Mouse (Mus musculus) bone marrow, adult 2 months (tissue): Measurements from ENCODE around the gene Fbxw11. TPM values are rescaled to one million over a fixed set of nuclear protein-coding genes. Genes with fewer than 3 reads are reported as not detected.

Source experiments
- H3K27ac ChIP-seq: fragments of 200-500 bp; 2 replicates; pipeline ENCODE4 v1.5.1; 2012; ENCODE audit warnings: low read depth, mild to moderate bottlenecking, control low read depth, inconsistent platforms, low read length; ENCODE audit not compliant: control insufficient read depth, poor library complexity, insufficient read depth
- H3K4me1 ChIP-seq: fragments of 200-500 bp; 2 replicates; pipeline ENCODE4 v1.6.1; 2011; ENCODE audit warnings: low read length; ENCODE audit not compliant: control insufficient read depth, insufficient read depth
- H3K4me3 ChIP-seq: fragments of 200-500 bp; replicated peaks from 2 replicates; pipeline ENCODE3; 2011; ENCODE audit warnings: mild to moderate bottlenecking, low read depth, low read length, control low read depth; ENCODE audit not compliant: control insufficient read depth
- CTCF ChIP-seq: fragments of 200-500 bp; IDR thresholded peaks from 2 replicates; pipeline ENCODE4 v1.5.1; 2011; ENCODE audit warnings: low read length, control low read depth; ENCODE audit not compliant: control insufficient read depth, insufficient read depth
- POLR2A ChIP-seq: fragments of 200-500 bp; IDR thresholded peaks from 2 replicates; pipeline ENCODE4 v1.6.1; 2011; ENCODE audit warnings: low read depth, mild to moderate bottlenecking, control low read depth, low read length, borderline replicate concordance; ENCODE audit not compliant: control insufficient read depth
- WGBS: fragments of 180-500 bp; shearing (Covaris S2); methylation state at CpG from one replicate; pipeline ENCODE4 v1.1.7; 2018; 5-methylcytosine and 5-hydroxymethylcytosine counted together
- polyA plus RNA-seq: library from polyadenylated mRNA; stranded (reverse); fragments of >200 nt; gene quantifications from 2 replicates; pipeline ENCODE4 v1.2.4, GENCODE M21; 2011; ENCODE audit warnings: low replicate concordance; ENCODE audit not compliant: missing spikeins, insufficient read depth, insufficient read length

Fbxw11 gene
- polyA plus RNA-seq, 1 experiment = 12.8 TPM

DNA sequence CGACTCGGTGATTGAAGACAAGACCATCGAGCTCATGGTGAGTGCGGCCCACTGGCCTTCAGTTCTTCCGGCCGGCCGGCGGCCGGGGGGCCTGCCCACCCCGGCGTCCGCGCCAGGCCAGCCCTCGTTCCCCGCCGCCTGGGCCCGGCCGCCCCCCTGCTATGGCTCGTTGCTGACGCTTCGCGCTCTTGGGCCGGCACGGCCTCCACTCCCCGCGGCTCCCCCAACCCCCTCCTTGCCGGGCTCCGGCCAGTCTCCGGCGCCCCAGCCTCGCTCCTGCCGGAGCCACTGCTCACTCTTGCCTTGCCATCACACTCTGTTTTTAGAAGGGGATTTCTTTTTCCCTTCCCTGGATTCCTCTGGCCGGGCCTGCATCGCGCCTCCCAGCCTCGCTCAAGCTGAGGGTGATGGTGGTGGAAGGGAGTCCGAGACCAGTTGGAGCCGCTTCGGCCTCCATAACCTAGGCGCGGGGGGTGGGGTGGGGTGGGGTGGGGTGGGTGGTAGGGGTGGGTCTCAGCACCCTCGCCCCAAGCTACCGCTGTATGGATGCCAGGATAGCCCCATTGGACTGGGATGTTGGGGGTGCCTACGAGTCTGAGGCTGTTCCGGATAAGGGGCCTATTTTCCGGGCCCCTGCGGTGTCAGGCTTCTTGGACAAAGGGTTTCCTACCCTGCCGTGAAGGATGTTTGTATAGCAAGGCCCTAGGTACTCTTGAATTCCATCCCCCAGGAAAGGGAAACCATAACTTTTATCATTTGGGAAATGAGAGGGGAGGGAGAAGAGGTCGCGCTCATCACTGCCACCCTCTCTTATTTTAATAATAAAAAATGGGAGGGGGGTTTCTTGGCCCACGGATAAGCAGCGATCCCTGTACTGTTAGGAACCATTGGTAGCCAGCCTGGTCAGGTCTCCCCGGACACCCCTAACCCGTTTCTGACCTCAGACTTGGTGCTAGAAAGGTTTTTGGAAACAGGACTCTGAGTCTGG, 669 bp downstream of the Fbxw11 start:
- Histone ChIP-seq H3K27ac (peak overlapping the region; percentile 98), H3K4me1 (no peaks in the 10 kb centered on the region; the same call in 1 of the 2 replicates), H3K4me3 (peak overlapping the region; percentile 86)
- under 1% methylated on average over 54 of the region's 54 CpGs for WGBS
- no peak for TF ChIP-seq CTCF
- TF ChIP-seq POLR2A = no peak

DNA sequence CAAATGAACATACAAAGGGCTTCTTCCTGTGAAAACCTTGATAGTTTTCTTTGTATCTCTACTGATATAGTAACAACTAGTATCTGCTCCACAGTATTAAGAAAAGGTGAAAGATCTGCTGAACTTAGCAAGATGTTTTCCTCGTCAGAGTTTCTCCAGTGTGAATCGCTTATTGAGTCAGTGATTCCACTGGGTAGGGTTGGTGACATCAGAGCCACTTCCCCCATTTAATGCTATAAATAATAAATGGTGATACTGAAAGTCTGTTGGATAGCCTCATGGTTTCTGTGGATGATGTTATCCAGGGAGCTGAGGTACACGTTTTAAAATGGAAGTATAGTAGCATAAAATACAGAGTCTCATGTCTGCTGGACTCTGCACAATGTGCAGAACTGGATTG, 1.5 kb downstream of the Fbxw11 start:
- Histone ChIP-seq H3K27ac (no peak overlapping the region), H3K4me1 (no peaks in the 10 kb centered on the region; the same call in 1 of the 2 replicates), H3K4me3 (peak overlapping the region; percentile 86)
- TF ChIP-seq CTCF (no peak), POLR2A (no peak)
- under 1% methylated on average over 3 of the region's 3 CpGs for WGBS

DNA sequence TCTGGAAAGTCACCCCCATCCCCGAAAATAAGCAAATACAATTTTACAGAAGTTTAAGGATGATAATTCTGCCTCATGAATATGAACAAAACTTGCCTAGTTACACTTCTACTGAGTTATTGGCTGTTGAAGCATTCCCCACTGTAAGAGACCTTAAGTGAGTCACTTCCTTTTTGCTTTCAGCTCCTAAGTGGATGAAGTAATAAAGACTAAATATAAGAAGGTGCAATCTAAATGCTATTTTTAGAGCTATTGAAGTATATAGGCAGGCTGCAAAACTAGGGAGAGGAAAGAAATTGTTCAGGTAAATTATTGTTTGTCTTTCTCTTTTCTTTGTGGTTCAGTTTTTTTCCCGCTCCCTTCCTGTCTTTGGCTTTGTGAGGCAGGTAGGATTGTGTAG, 4.7 kb downstream of the Fbxw11 start:
- H3K4me3 ChIP-seq = no peak overlapping the region
- H3K4me1 ChIP-seq = peaks cover 3% of the 10 kb centered on the region; the same call in 1 of the 2 replicates
- no peak overlapping the region for H3K27ac ChIP-seq
- 41% methylated on average over 2 of the region's 2 CpGs for WGBS
- TF ChIP-seq POLR2A (no peak), CTCF (no peak)

DNA sequence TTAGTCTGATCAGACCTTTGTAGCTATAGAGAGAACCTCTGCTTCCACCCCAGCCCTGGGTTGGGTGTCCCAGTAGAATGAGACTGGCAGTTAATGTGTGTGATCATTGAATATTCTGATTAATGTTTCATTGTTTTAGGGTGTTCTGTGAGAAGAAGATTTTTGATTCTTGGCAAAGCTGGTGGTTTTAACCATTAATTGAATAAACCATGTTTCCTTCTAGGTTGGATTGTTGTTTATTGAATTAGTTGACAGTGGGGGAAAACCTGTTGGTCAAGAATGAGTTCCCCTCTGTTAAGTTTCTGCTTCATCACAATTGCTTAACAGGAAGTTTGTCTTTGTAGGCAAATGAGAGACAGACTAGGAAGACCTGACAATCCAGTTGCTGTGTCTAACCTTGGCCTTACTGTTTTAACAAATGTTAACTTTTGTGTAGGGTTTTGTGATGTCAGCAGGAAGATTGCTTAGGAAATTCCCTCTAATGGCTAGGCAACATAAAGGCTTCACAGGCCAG, 7.8 kb downstream of the Fbxw11 start:
- peaks cover 5% of the 10 kb centered on the region for H3K4me1 ChIP-seq
- H3K4me3 ChIP-seq = no peak overlapping the region
- TF ChIP-seq CTCF = no peak
- no peak for TF ChIP-seq POLR2A
- H3K27ac ChIP-seq = peak overlapping the region; percentile 15; the same call in 1 of the 2 replicates

DNA sequence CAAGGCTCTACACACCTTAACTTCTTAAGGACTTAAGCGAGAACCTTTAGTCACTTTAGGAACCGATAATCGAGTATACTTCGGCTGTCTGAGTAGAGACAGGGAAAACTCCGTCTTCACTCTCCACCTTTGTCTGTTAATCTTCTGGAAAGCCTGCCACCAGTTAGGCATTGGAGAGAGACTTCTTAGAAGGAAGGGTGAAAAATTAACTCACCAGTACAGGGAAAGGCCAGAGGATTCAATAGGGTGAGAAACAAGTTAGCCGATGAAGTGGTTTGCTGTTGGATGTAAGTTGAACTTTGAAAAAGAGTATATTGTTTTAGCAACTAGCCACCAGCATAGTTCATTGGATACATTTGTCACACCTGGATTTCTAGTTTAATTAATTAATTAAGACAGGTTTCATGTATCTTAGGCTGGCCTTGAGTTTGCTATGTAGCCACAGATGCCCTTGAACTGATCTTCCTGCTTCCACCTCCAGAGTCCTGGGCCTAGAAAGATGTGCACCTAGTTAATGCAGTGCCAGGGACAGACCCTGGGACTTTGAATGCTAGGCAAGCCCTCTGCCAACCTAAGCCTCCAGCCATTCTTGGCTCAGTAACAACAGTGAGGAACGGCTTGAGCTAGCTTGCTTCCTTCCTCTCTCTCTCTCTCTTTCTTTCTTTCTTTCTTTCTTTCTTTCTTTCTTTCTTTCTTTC, 8.5 kb downstream of the Fbxw11 start:
- no peak for TF ChIP-seq CTCF
- TF ChIP-seq POLR2A = no peak
- no peak overlapping the region for H3K4me3 ChIP-seq
- 80% methylated on average over 7 of the region's 7 CpGs for WGBS
- peak overlapping the region; percentile 15; the same call in 1 of the 2 replicates for H3K27ac ChIP-seq
- peaks cover 5% of the 10 kb centered on the region for H3K4me1 ChIP-seq

DNA sequence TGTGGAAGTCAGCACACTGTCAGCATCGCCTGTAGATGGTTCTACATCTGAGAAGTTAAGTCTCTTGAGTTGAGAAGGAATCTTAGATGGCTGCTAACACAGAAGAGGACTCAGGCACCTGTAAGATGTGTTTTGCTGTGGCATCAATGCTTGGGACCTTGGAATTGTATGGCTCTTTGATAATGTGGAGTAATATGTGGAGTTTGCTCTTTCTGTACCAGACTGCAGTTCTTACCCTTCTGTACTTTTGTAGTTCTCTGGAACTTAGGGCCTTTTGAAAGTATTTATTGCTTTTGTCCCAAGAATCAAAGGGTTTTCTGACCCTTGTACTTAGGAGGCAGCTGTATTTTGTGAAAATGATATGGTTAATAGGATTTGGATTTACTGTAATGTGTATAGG, 9.2 kb downstream of the Fbxw11 start:
- Histone ChIP-seq H3K4me3 (no peak overlapping the region), H3K27ac (no peak overlapping the region), H3K4me1 (peaks cover 5% of the 10 kb centered on the region)
- 71% methylated on average over 1 of the region's 1 CpGs for WGBS
- TF ChIP-seq CTCF = no peak

DNA sequence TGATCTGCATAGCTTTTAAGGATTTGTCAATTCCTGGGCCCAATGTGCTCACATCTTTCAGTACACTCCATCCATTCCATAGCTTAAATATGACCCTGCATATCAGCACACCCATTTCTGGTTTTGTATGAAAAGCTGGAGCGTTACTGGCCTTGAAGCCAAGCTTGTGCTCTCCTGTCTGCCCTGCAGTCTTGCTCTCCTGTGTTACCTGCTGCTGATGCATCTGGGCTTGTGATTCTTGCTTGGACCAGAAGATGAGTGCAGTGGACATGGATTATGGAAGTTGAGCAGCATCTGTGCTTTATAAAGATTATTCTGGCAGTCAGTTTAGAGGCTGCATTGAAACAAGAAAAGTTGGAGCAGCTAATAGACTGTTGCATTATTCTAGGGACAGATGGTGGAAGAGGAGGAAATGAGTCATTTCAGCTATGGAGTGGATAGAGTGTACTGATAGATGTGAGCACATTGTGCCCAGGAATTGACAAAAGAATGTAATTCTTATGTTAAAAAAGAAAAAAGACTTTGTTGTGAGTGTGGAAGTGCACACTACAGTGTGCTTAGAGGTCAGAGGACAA, 19.6 kb downstream of the Fbxw11 start:
- Histone ChIP-seq H3K27ac (no peak overlapping the region), H3K4me3 (no peak overlapping the region)
- TF ChIP-seq CTCF (no peak), POLR2A (no peak)

DNA sequence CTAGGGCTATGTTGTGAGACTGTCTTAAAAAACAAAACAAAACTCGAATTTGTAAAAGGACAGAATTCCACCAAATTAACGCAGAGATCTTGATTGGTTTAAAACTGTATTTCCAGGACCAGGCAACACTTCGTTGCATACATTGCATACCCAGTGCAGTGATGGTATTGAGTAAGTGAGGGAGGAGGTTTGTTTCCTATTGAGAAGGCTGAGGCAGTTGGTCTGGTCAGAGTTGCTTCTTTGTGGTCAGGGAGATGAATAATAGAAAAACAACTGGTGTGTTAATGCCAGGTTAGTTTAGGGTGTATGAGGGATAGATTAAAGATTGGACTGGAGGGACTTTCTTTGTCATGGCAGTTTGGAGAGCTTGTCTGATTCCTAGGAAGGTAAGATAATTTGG, 23.1 kb downstream of the Fbxw11 start:
- H3K4me3 ChIP-seq = no peak overlapping the region
- WGBS = 30% methylated on average over 3 of the region's 3 CpGs
- H3K27ac ChIP-seq = no peak overlapping the region
- H3K4me1 ChIP-seq = peaks cover 2% of the 10 kb centered on the region; the same call in 1 of the 2 replicates
- TF ChIP-seq POLR2A (no peak), CTCF (no peak)

More for the DNA sequence above, 19.6 kb downstream of the Fbxw11 start:
- H3K4me1 ChIP-seq = peaks cover 2% of the 10 kb centered on the region; the same call in 1 of the 2 replicates
- 73% methylated on average over 1 of the region's 1 CpGs for WGBS
